Mouse (Mus musculus) neural tube, postnatal 0 days (tissue): ENCODE measurements around the gene Taf4. TPM values are rescaled to one million over a fixed set of nuclear protein-coding genes. Genes with fewer than 3 reads are reported as not detected.

Experiments
- polyA plus RNA-seq: library from polyadenylated mRNA; unstranded; fragments of >200 nt; fragmentation: Nextera tagmentation; extraction: Ambion mirVana; gene quantifications from 2 replicates; pipeline ENCODE4 v1.2.1, GENCODE M21; 2015

Gene Taf4
- 2.9 and 3.6 TPM in 2 replicates for polyA plus RNA-seq

GRCm38 (mm10) chr2:179976628-179977343, at the start of gene Taf4:
Gene Taf4 (minus strand): TSS chr2:179976646.

GRCm38 (mm10) chr2:180024401-180025098, 48.1 kb upstream of the Taf4 start, which contains the start of gene Lsm14b:
Gene Lsm14b (plus strand): TSS chr2:180024987.

Other genes starting within 250 kb of the Taf4 start
- 20.5 and 20.9 TPM in 2 replicates for gene Lsm14b, start 48.3 kb upstream of the Taf4 start, polyA plus RNA-seq
- 555 and 598 TPM in 2 replicates for gene Psma7, start 65.8 kb upstream of the Taf4 start, polyA plus RNA-seq
- 31.1 and 33.9 TPM in 2 replicates for gene Ss18l1, start 65.9 kb upstream of the Taf4 start, polyA plus RNA-seq
- gene Mtg2, start 93.9 kb upstream of the Taf4 start, polyA plus RNA-seq = 27.8 and 28.5 TPM in 2 replicates
- 3.0 and 3.4 TPM in 2 replicates for gene Hrh3, start 127.8 kb upstream of the Taf4 start, polyA plus RNA-seq
- gene Osbpl2, start 142.7 kb upstream of the Taf4 start, polyA plus RNA-seq = 63.8 and 66.3 TPM in 2 replicates
- gene Adrm1, start 194.8 kb upstream of the Taf4 start, polyA plus RNA-seq = 188 and 199 TPM in 2 replicates
- gene Lama5, start 249.2 kb upstream of the Taf4 start, polyA plus RNA-seq = 2.1 and 2.3 TPM in 2 replicates